Mouse (Mus musculus) olfactory bulb, adult 2 months (tissue): ENCODE data around the gene Ppp1r9a.

Source experiments
- CTCF ChIP-seq: fragments of 200-500 bp; IDR thresholded peaks from 2 replicates; pipeline ENCODE4 v1.5.1; 2012; ENCODE audit warnings: low read depth, mild to moderate bottlenecking, low read length, moderate library complexity; ENCODE audit not compliant: insufficient read depth
- POLR2A ChIP-seq: fragments of 200-500 bp; IDR thresholded peaks from 2 replicates; pipeline ENCODE4 v1.6.1; 2012; ENCODE audit warnings: mild to moderate bottlenecking, low read depth, low read length, moderate library complexity; ENCODE audit not compliant: insufficient read depth

DNA sequence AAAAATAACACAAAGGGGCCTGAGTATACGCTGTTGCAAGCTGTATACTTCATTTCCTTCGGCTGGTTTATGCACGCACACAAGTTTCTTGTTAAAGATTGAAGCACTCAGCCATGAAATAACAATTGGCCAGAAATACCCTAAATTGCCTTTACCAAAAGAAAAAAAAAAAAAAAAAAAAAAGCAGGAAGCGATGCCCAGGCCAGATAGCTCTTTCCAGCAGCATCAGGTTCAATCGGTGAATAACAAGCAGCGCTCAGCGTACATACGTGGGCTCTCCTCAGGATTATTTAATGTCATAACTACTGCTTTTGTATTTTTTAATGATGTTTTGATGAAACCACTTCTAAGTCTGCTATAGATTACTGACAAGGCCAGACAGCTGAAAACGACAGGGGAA, 262.1 kb downstream of the Ppp1r9a start:
- TF ChIP-seq POLR2A (no peak), CTCF (no peak)
